Comparison of ENCODE assay signal across 16 mouse cellular contexts in genomic region chr11:76297252-76297651, GRCm38 (mm10). TPM values are rescaled to one million over a fixed set of nuclear protein-coding genes. Genes with fewer than 3 reads are reported as not detected.
A peak's percentile ranks its signal among the peaks of the same experiment; 100 is the strongest.
DNase-seq lines count a peak whose midpoint lies in the region; ATAC-seq lines count a peak whose summit lies in the region.
"Had no signal": no experiment of that assay in that cellular context is flagged by ENCODE, and none has a peak within 500 bp of the region (broad histone marks: within the 10 kb centered on the region; RNA-seq: fewer than 3 reads in every experiment).

No protein-coding gene starts in this region.

- WGBS in forebrain, embryonic 10.5 days = 70% methylated on average over 9 of the region's 9 CpGs
- 41% methylated on average over 9 of the region's 9 CpGs for WGBS in forebrain, embryonic 13.5 days
- WGBS in midbrain, embryonic 10.5 days = 73% methylated on average over 9 of the region's 9 CpGs
- WGBS in midbrain, embryonic 16.5 days = 58% methylated on average over 9 of the region's 9 CpGs
- 58% methylated on average over 9 of the region's 9 CpGs for WGBS in embryonic facial prominence, embryonic 15.5 days
- 56% methylated on average over 9 of the region's 9 CpGs for WGBS in midbrain, embryonic 14.5 days

- H3K4me1 ChIP-seq in forebrain, embryonic 10.5 days = peaks cover 80% of the 10 kb centered on the region
- H3K4me1 ChIP-seq in forebrain, embryonic 13.5 days = peaks cover 56% of the 10 kb centered on the region
- H3K4me1 ChIP-seq in midbrain, embryonic 10.5 days = peaks cover 75% of the 10 kb centered on the region
- H3K4me1 ChIP-seq in midbrain, embryonic 16.5 days (ENCODE audit: control insufficient read depth, insufficient read depth, low read length) = peaks cover 2% of the 10 kb centered on the region; the same call in 1 of the 2 replicates
- H3K4me1 ChIP-seq in embryonic facial prominence, embryonic 15.5 days = peaks cover 95% of the 10 kb centered on the region
- H3K4me1 ChIP-seq in midbrain, embryonic 14.5 days (ENCODE audit: control insufficient read depth, insufficient read depth, low read length) = peaks cover 30% of the 10 kb centered on the region; the same call in 1 of the 2 replicates

- H3K4me3 ChIP-seq in forebrain, embryonic 10.5 days = no peak overlapping the region
- no peak overlapping the region for H3K4me3 ChIP-seq in forebrain, embryonic 13.5 days
- H3K4me3 ChIP-seq in midbrain, embryonic 10.5 days = no peak overlapping the region
- H3K4me3 ChIP-seq in midbrain, embryonic 16.5 days (ENCODE audit: low read depth, low read length) = no peak overlapping the region
- H3K4me3 ChIP-seq in embryonic facial prominence, embryonic 15.5 days (replicated peaks) = no peak overlapping the region
- H3K4me3 ChIP-seq in midbrain, embryonic 14.5 days (replicated peaks; ENCODE audit: low read depth, low read length) = no peak overlapping the region

- H3K4me2 ChIP-seq in forebrain, embryonic 13.5 days = no peak overlapping the region
- no peak overlapping the region for H3K4me2 ChIP-seq in midbrain, embryonic 16.5 days (ENCODE audit: low read length)
- H3K4me2 ChIP-seq in embryonic facial prominence, embryonic 15.5 days (replicated peaks) = no peak overlapping the region
- no peak overlapping the region for H3K4me2 ChIP-seq in midbrain, embryonic 14.5 days (ENCODE audit: low read length)

- H3K36me3 ChIP-seq in forebrain, embryonic 10.5 days (replicated peaks) = peaks cover 3% of the 10 kb centered on the region; the same call in 1 of the 2 replicates
- no peaks in the 10 kb centered on the region for H3K36me3 ChIP-seq in forebrain, embryonic 13.5 days (ENCODE audit: poor library complexity, severe bottlenecking)
- H3K36me3 ChIP-seq in midbrain, embryonic 10.5 days = 0 out of 2 replicates have a peak, but pooled peaks cover 5% of the 10 kb centered on the region
- no peaks in the 10 kb centered on the region for H3K36me3 ChIP-seq in midbrain, embryonic 16.5 days (ENCODE audit: control insufficient read depth, insufficient read depth, low read length)
- no peaks in the 10 kb centered on the region for H3K36me3 ChIP-seq in embryonic facial prominence, embryonic 15.5 days
- no peaks in the 10 kb centered on the region for H3K36me3 ChIP-seq in midbrain, embryonic 14.5 days (ENCODE audit: control insufficient read depth, insufficient read depth, low read length)

- ATAC-seq in forebrain, embryonic 13.5 days = no peak
- no peak for ATAC-seq in midbrain, embryonic 16.5 days
- no peak for ATAC-seq in embryonic facial prominence, embryonic 15.5 days (ENCODE audit: insufficient number of reproducible peaks, low FRiP score, low TSS enrichment, low read depth)
- ATAC-seq in midbrain, embryonic 14.5 days (ENCODE audit: low FRiP score, low TSS enrichment) = no peak
- ATAC-seq: forebrain, postnatal 0 days; intestine, embryonic 16.5 days; lung, postnatal 0 days had no signal

- no peak for DNase-seq in forebrain, embryonic 10.5 days (ENCODE audit: extremely low spot score, low spot score)
- no peak for DNase-seq in midbrain, embryonic 10.5 days (ENCODE audit: low spot score)
- no peak for DNase-seq in midbrain, embryonic 14.5 days
- DNase-seq in left cerebral cortex, adult 11 months (ENCODE audit: low spot score) = no peak
- DNase-seq: cerebellum, adult 8-10 months; forebrain, postnatal 0 days; heart, postnatal 4 days; liver; thymus, postnatal 25 days had no signal

- peak overlapping the region; percentile 62; the same call in 1 of the 2 replicates for H3K27ac ChIP-seq in forebrain, embryonic 10.5 days
- no peak overlapping the region for H3K27ac ChIP-seq in forebrain, embryonic 13.5 days
- H3K27ac ChIP-seq in midbrain, embryonic 10.5 days (replicated peaks) = peak overlapping the region; percentile 55; the same call in 1 of the 2 replicates
- no peak overlapping the region for H3K27ac ChIP-seq in midbrain, embryonic 16.5 days (ENCODE audit: low read length)
- peak overlapping the region; percentile 66 for H3K27ac ChIP-seq in embryonic facial prominence, embryonic 15.5 days (replicated peaks)
- H3K27ac ChIP-seq in midbrain, embryonic 14.5 days (replicated peaks; ENCODE audit: low read depth, low read length) = 0 out of 2 replicates have a peak overlapping the region, but pooled peaks have one; percentile 20
- H3K27ac ChIP-seq: kidney, postnatal 0 days had no signal

- no peaks in the 10 kb centered on the region; the same call in 1 of the 2 replicates for H3K9me3 ChIP-seq in forebrain, embryonic 10.5 days
- no peaks in the 10 kb centered on the region for H3K9me3 ChIP-seq in forebrain, embryonic 13.5 days (replicated peaks)
- H3K9me3 ChIP-seq in midbrain, embryonic 10.5 days (replicated peaks) = no peaks in the 10 kb centered on the region
- no peaks in the 10 kb centered on the region for H3K9me3 ChIP-seq in midbrain, embryonic 16.5 days (replicated peaks; ENCODE audit: control insufficient read depth, low read length, poor library complexity, severe bottlenecking)
- no peaks in the 10 kb centered on the region for H3K9me3 ChIP-seq in embryonic facial prominence, embryonic 15.5 days (replicated peaks)
- no peaks in the 10 kb centered on the region for H3K9me3 ChIP-seq in midbrain, embryonic 14.5 days (ENCODE audit: control insufficient read depth, low read length)

- H3K9ac ChIP-seq in forebrain, embryonic 13.5 days = no peak overlapping the region
- H3K9ac ChIP-seq in midbrain, embryonic 16.5 days (ENCODE audit: low read depth, low read length) = no peak overlapping the region
- no peak overlapping the region for H3K9ac ChIP-seq in embryonic facial prominence, embryonic 15.5 days
- H3K9ac ChIP-seq in midbrain, embryonic 14.5 days (replicated peaks; ENCODE audit: low read length) = no peak overlapping the region
- H3K9ac ChIP-seq: forebrain, postnatal 0 days had no signal

- no peaks in the 10 kb centered on the region for H3K27me3 ChIP-seq in forebrain, embryonic 10.5 days (ENCODE audit: poor library complexity, severe bottlenecking)
- no peaks in the 10 kb centered on the region for H3K27me3 ChIP-seq in forebrain, embryonic 13.5 days
- H3K27me3 ChIP-seq in midbrain, embryonic 10.5 days (ENCODE audit: low read depth, poor library complexity, severe bottlenecking) = no peaks in the 10 kb centered on the region
- H3K27me3 ChIP-seq in midbrain, embryonic 16.5 days (ENCODE audit: control insufficient read depth, insufficient read depth, low read depth, low read length) = no peaks in the 10 kb centered on the region
- H3K27me3 ChIP-seq in embryonic facial prominence, embryonic 15.5 days = no peaks in the 10 kb centered on the region
- no peaks in the 10 kb centered on the region for H3K27me3 ChIP-seq in midbrain, embryonic 14.5 days (ENCODE audit: control insufficient read depth, insufficient read depth, low read length)
- H3K27me3 ChIP-seq: CH12.LX had no signal

RNA-seq across cellular contexts. Expression of gene Glod4, which starts 53.7 kb away (rescaled TPM):
- polyA plus RNA-seq in forebrain, embryonic 10.5 days (2016; fragmentation: Nextera tagmentation; extraction: Ambion mirVana) = 129 and 134 TPM in 2 replicates
- polyA plus RNA-seq in forebrain, embryonic 13.5 days (2015; fragmentation: Nextera tagmentation; extraction: Ambion mirVana) = 129 and 133 TPM in 2 replicates
- 130 and 135 TPM in 2 replicates for polyA plus RNA-seq in midbrain, embryonic 10.5 days (2016; fragmentation: Nextera tagmentation; extraction: Ambion mirVana)
- 121 and 123 TPM in 2 replicates for polyA plus RNA-seq in midbrain, embryonic 16.5 days (2015; fragmentation: Nextera tagmentation; extraction: Ambion mirVana)
- 111 and 126 TPM in 2 replicates for polyA plus RNA-seq in embryonic facial prominence, embryonic 15.5 days (2015; fragmentation: Nextera tagmentation; extraction: Ambion mirVana)
- polyA plus RNA-seq in midbrain, embryonic 14.5 days (2014; fragmentation: Nextera tagmentation; extraction: Ambion mirVana) = 114 and 141 TPM in 2 replicates

RNA-seq across cellular contexts. Expression of gene Mrm3, which starts 53.7 kb away (rescaled TPM):
- polyA plus RNA-seq in forebrain, embryonic 10.5 days (2016; fragmentation: Nextera tagmentation; extraction: Ambion mirVana) = 26.3 and 28.1 TPM in 2 replicates
- 20.4 and 23.8 TPM in 2 replicates for polyA plus RNA-seq in forebrain, embryonic 13.5 days (2015; fragmentation: Nextera tagmentation; extraction: Ambion mirVana)
- polyA plus RNA-seq in midbrain, embryonic 10.5 days (2016; fragmentation: Nextera tagmentation; extraction: Ambion mirVana) = 23.4 and 24.5 TPM in 2 replicates
- polyA plus RNA-seq in midbrain, embryonic 16.5 days (2015; fragmentation: Nextera tagmentation; extraction: Ambion mirVana) = 25.4 and 26.5 TPM in 2 replicates
- 23.8 and 24.3 TPM in 2 replicates for polyA plus RNA-seq in embryonic facial prominence, embryonic 15.5 days (2015; fragmentation: Nextera tagmentation; extraction: Ambion mirVana)
- polyA plus RNA-seq in midbrain, embryonic 14.5 days (2014; fragmentation: Nextera tagmentation; extraction: Ambion mirVana) = 21.0 and 22.7 TPM in 2 replicates

Comparison
In these comparisons a context has a peak if more than half of its experiments do, and no peak if none do; other contexts are left out.
1. H3K27ac ChIP-seq: peak in forebrain, embryonic 10.5 days (single experiment), midbrain, embryonic 10.5 days (single experiment), embryonic facial prominence, embryonic 15.5 days (single experiment) and midbrain, embryonic 14.5 days (single experiment); none in forebrain, embryonic 13.5 days (single experiment) and midbrain, embryonic 16.5 days (single experiment).